10 mouse cellular contexts compared by ENCODE assay signal in genomic region chr19:27032621-27033020, GRCm38 (mm10).
DNase-seq lines count a peak whose midpoint lies in the region; ATAC-seq and TF ChIP-seq lines count a peak whose summit lies in the region.
"Had no signal": no experiment of that assay in that cellular context is flagged by ENCODE, and none has a peak within 500 bp of the region (broad histone marks: within the 10 kb centered on the region; RNA-seq: fewer than 3 reads in every experiment).

No protein-coding gene starts in this region.

- H3K4me2 ChIP-seq in heart, embryonic 14.5 days (ENCODE audit: low read length): no peak overlapping the region; the same call in 1 of the 2 replicates
- no peak overlapping the region for H3K4me2 ChIP-seq in lung, postnatal 0 days (replicated peaks; ENCODE audit: low read depth, low read length)
- no peak overlapping the region for H3K4me2 ChIP-seq in hindbrain, embryonic 11.5 days (replicated peaks; ENCODE audit: low read depth, low read length)

- no peak for ATAC-seq in heart, embryonic 14.5 days (ENCODE audit: insufficient number of reproducible peaks, insufficient read depth, low FRiP score, low read depth)
- ATAC-seq in Patski: no peak
- ATAC-seq in lung, postnatal 0 days: peak; percentile 85
- no peak for ATAC-seq in hindbrain, embryonic 11.5 days (ENCODE audit: low FRiP score)

- CTCF ChIA-PET in Patski (lab: Charles Lee): interaction anchor here (1.0 kb wide), 1 partner anchor 9 kb away, joined by 3 read pairs; no protein-coding TSS in a partner anchor

- no peaks in the 10 kb centered on the region for H3K36me3 ChIP-seq in heart, embryonic 14.5 days (ENCODE audit: control insufficient read depth, insufficient read depth, low read length)
- no peaks in the 10 kb centered on the region for H3K36me3 ChIP-seq in kidney, adult 2 months (ENCODE audit: control insufficient read depth, insufficient read depth, low read length)
- no peaks in the 10 kb centered on the region for H3K36me3 ChIP-seq in lung, postnatal 0 days (ENCODE audit: insufficient read depth, low read length)
- no peaks in the 10 kb centered on the region for H3K36me3 ChIP-seq in hindbrain, embryonic 11.5 days (ENCODE audit: control insufficient read depth, insufficient read depth, low read length)

- POLR2A ChIA-PET in Patski (lab: Charles Lee): interaction anchor here (0.8 kb wide), 1 partner anchor 10 kb away, joined by 4 read pairs; no protein-coding TSS in a partner anchor

- H3K27me3 ChIP-seq in heart, embryonic 14.5 days (ENCODE audit: control insufficient read depth, insufficient read depth, low read length): no peaks in the 10 kb centered on the region
- no peaks in the 10 kb centered on the region for H3K27me3 ChIP-seq in Patski
- H3K27me3 ChIP-seq in kidney, adult 2 months (replicated peaks; ENCODE audit: control insufficient read depth, insufficient read depth, low read length): no peaks in the 10 kb centered on the region
- no peaks in the 10 kb centered on the region for H3K27me3 ChIP-seq in lung, postnatal 0 days (replicated peaks; ENCODE audit: insufficient read depth, low read length)
- H3K27me3 ChIP-seq in hindbrain, embryonic 11.5 days (ENCODE audit: control insufficient read depth, insufficient read depth, low read length): no peaks in the 10 kb centered on the region

- 48% methylated on average over 5 of the region's 5 CpGs for WGBS in heart, embryonic 14.5 days
- WGBS in kidney, adult 2 months: 39% methylated on average over 5 of the region's 5 CpGs
- WGBS in lung, postnatal 0 days: 41% methylated on average over 5 of the region's 5 CpGs
- 84% methylated on average over 5 of the region's 5 CpGs for WGBS in hindbrain, embryonic 11.5 days

- H3K4me1 ChIP-seq in heart, embryonic 14.5 days (ENCODE audit: control insufficient read depth in 2 of 2, insufficient read depth in 2 of 2, low read length in 2 of 2): peaks cover 2 to 4% of the 10 kb centered on the region in 2 experiments
- 0 out of 2 replicates have a peak, but pooled peaks cover under 1% of the 10 kb centered on the region for H3K4me1 ChIP-seq in kidney, adult 2 months (ENCODE audit: control insufficient read depth, insufficient read depth, low read length)
- H3K4me1 ChIP-seq in lung, postnatal 0 days (ENCODE audit: insufficient read depth, low read depth, low read length): peaks cover 6% of the 10 kb centered on the region; the same call in 1 of the 2 replicates
- H3K4me1 ChIP-seq in hindbrain, embryonic 11.5 days (replicated peaks; ENCODE audit: control insufficient read depth, insufficient read depth, low read length): no peaks in the 10 kb centered on the region

- H3K9me3 ChIP-seq in heart, embryonic 14.5 days (ENCODE audit: control insufficient read depth, low read length): no peaks in the 10 kb centered on the region
- no peaks in the 10 kb centered on the region for H3K9me3 ChIP-seq in lung, postnatal 0 days (ENCODE audit: low read length)
- H3K9me3 ChIP-seq in hindbrain, embryonic 11.5 days (ENCODE audit: control insufficient read depth, low read length): no peaks in the 10 kb centered on the region

- in situ Hi-C loops in Patski (cut with MboI; ENCODE audit: low pct_unique_long_range_greater_than_20kb): no loop called here

- DNase-seq in heart, adult 9 months (ENCODE audit: low spot score in 2 of 2): no peak
- peak; percentile 22 for DNase-seq in Patski (ENCODE audit: low read depth, low spot score)
- DNase-seq in kidney, adult 2 months: peak; percentile 52
- DNase-seq in lung, postnatal 0 days (ENCODE audit: low spot score): peak; percentile 78
- no peak for DNase-seq in urinary bladder, postnatal 4 days (ENCODE audit: low spot score in 2 of 2)
- no peak for DNase-seq in frontal cortex, postnatal 25 days (ENCODE audit: low spot score in 2 of 2)
- DNase-seq in hindbrain, embryonic 11.5 days (ENCODE audit: low spot score): no peak
- DNase-seq: adrenal gland, postnatal 14 days; thymus, adult 18-20 months had no signal

- H3K9ac ChIP-seq in heart, embryonic 14.5 days (ENCODE audit: low read length): no peak overlapping the region
- no peak overlapping the region for H3K9ac ChIP-seq in lung, postnatal 0 days (replicated peaks; ENCODE audit: low read depth)
- no peak overlapping the region for H3K9ac ChIP-seq in hindbrain, embryonic 11.5 days (ENCODE audit: low read depth, low read length)

- no peak for TF ChIP-seq POLR2A in kidney, adult 2 months (IDR thresholded peaks at IDR 0.05; ENCODE audit: low read depth, low read length)

- peak; percentile 54 for TF ChIP-seq CTCF in Patski (IDR thresholded peaks at IDR 0.05)
- TF ChIP-seq CTCF in kidney, adult 2 months (conservative IDR thresholded peaks at IDR 0.05; ENCODE audit: insufficient read depth, insufficient read length, low read depth, low read length): no peak; the same call in 1 of the 2 replicates
- TF ChIP-seq CTCF in lung, postnatal 0 days (IDR thresholded peaks at IDR 0.05): peak; percentile 68

- TF ChIP-seq EP300 in lung, postnatal 0 days (IDR thresholded peaks at IDR 0.05): no peak

- H3K4me3 ChIP-seq in heart, embryonic 14.5 days (ENCODE audit: control insufficient read depth in 1 of 2, insufficient read depth in 1 of 2, low read depth in 1 of 2, low read length in 2 of 2): no peak overlapping the region
- no peak overlapping the region for H3K4me3 ChIP-seq in kidney, adult 2 months (ENCODE audit: insufficient read depth, low read depth, low read length)
- H3K4me3 ChIP-seq in lung, postnatal 0 days (ENCODE audit: low read depth, low read length): no peak overlapping the region
- H3K4me3 ChIP-seq in hindbrain, embryonic 11.5 days (ENCODE audit: low read depth, low read length): no peak overlapping the region

- peak overlapping the region; percentile 45 to 49; a peak in 1 of 4 replicates for H3K27ac ChIP-seq in heart, embryonic 14.5 days (replicated peaks in 1 of 2; ENCODE audit: control insufficient read depth in 1 of 2, insufficient read depth in 1 of 2, low read depth in 2 of 2, low read length in 2 of 2)
- H3K27ac ChIP-seq in kidney, adult 2 months (ENCODE audit: insufficient read depth, low read depth, low read length): no peak overlapping the region
- H3K27ac ChIP-seq in lung, postnatal 0 days (ENCODE audit: low read length): no peak overlapping the region
- no peak overlapping the region for H3K27ac ChIP-seq in hindbrain, embryonic 11.5 days (ENCODE audit: low read depth, low read length)

Comparison
In these comparisons a context has a peak if more than half of its experiments do, and no peak if none do; other contexts are left out.
1. H3K27ac ChIP-seq: peak in heart, embryonic 14.5 days (2 of 2); none in kidney, adult 2 months (single experiment), lung, postnatal 0 days (single experiment) and hindbrain, embryonic 11.5 days (single experiment).
2. DNase-seq: peak in Patski (single experiment), kidney, adult 2 months (single experiment) and lung, postnatal 0 days (single experiment); none in heart, adult 9 months (0 of 2), urinary bladder, postnatal 4 days (0 of 2), frontal cortex, postnatal 25 days (0 of 2) and hindbrain, embryonic 11.5 days (single experiment).